Mouse (Mus musculus) urinary bladder, postnatal 25 days (tissue): ENCODE results near the gene Gm44596.
A peak's percentile ranks its signal among the peaks of the same experiment; 100 is the strongest.

Experiments
- DNase-seq: peaks from one replicate; pipeline ENCODE4 v3.0.0; 2022; ENCODE audit warnings: low spot score

The Gm44596 gene

DNA sequence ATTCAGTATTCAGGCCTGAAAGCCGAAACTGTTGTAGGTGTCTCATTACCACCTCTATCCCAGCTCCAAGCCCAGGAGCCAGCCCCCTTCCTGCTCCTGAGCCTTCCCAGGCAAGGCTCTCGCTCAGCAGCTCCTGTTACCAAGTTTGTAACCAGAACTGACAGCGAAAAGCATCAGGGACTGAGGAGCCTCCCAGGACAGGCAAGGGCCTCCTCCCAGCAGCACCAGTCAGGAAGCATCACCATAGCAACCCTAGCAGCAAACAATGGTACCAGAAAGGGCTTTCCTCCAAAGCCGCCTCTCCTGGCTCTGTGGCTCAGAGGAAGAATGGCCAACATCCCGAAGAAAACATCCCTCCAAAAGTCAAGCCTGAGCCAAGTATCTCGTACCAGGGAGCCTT, at the start of gene Gm44596, which contains the start of gene Tex52:
TSS of gene Gm44596 (plus strand) at position 312 of the 400 bp plus-strand sequence.
TSS of gene Tex52 (plus strand) at position 265 of the 400 bp plus-strand sequence.
- DNase-seq = no peak

DNA sequence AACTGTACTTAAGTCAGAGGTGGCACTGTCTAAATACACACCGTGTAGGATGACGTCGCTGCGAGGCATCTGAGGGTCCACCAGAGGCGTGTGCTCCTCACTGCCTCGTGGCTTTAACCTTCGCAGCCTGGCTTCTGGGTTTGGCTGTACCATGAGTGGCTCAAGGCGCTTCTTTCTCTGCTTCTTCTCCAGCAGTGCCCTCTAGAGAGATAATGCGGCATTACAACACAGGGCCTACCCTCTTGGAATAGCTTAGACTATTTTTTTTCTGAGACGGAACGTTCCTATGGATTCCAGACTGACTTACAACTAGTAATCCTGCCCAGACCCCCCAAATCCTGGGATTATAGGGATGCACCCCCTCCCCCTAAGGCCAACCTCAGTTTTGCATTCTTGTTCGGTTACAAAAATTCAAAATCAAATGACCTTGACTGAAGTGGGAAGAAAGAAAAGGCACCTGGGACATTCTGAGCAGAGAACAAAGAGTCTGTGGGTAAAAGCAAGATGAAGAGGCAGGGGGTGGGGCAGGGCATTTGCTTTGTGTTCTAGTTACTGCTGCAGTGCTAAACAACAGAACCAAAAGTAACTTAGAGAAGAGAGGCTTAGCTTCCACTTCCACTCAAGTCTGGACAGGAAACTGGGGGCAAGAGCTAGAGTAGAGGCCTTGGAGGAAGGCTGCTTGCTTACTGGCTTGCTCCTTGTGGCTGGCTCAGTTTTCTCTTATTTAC, 40.7 kb upstream of the Gm44596 start:
- DNase-seq = peak; percentile 68

DNA sequence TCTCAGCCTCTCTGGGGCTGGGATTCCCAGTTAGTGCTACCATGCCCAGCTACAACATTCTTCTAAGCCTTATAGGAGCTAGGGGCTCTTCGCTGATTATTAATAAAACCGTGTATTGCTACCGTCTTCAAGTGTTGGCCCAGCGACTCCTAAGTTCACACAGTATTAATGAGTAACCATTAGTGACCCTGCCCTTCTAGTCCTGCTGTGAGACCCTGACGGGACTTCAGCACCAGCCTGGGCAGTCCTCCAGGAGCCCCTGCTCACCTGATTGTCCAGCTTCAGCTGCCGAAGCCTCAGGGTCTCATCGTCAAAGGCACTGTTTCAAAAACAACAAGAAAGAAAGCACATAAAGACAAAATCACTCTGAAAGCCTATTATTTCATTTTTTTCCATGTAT, 37.8 kb upstream of the Gm44596 start:
- no peak for DNase-seq

DNA sequence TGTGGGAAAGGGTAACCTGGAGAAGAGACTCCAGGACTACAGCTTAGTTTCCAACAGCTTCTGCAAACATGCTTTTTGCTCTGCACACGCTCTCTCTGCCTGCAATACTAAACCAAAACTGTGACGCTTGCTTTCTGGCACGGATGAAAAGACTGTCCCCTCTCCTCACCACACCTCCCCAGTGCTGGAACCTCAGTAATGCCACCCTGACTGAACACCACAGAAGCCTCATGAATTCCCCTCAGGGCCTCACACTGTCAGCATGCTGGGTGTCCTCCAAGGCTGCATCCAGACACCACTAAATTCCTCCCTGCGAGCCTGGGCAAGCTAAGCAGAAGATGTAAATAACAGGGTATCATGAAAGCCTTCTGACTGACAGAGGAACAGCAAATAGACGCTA, 36.4 kb upstream of the Gm44596 start:
- no peak for DNase-seq

DNA sequence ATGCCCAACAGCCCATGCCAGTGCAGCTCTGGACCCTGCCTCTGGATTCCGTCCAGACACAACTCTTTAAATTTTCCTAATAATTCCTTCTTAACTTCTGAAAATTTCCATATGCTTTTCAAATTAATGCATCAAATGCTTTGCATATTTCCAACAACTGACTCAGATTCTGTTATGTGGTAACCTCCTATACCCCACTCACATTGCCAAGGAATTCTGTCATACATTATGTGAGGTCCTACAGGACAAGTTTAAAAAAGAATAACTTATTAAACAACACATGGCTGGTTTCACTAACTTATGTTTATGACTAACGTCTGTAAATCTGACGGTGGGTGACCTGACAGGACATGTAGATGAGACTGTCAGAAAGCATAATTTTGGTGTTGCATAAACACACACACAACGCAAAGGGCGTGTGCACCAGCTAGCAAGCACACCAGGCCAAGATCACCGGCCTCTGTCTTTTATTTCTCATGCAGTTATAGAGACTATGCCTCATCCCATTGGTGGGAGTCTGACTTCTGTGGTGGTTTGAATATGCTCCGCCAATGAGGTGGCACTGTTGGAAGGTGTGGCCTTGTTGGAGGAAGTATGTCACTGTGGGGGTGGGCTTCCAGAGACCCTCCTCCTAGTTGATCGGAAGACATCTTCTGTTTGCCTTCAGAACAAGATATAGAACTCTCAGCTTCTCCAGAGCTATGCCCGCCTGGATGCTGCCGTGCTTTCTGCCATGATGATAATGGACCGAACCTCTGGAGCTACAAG, 33.2 kb upstream of the Gm44596 start:
- no peak for DNase-seq

DNA sequence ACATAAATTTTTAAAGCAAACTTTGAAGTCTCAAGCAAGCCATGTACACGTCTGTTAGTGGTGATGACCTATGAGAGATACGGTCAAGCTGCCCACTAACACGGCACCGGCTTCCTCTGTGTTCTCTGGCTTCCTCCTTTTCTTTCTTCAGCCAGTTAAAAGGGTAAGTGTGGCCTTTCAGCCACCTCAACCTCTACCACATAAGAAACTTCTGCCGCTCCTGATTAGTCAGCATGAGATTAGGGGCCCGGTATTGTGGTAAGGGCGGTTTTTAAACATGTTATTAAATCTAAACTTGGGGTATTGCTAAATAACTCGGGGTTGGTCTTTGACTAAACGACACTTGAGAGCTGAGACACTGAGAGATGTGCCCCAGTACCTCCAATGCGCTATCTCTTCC, 29.7 kb upstream of the Gm44596 start:
- no peak for DNase-seq

DNA sequence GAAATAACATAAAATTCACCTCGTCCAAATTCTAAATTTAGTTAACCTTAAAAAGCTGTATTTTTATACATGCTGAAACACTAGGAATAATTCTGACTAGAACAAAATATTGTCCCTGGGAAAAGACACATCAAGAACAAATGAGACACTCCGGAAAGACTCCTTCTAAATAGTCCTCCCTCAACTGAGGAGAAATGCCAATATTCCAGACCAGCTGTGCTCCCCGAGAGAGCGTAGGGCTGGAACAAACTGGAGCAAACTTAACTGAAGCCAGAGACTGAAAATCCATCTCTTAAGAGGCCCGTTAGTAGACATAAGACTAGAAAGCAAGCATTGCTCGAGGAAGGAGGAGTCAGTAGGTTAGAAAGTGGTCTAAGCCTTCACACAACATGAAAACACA, 28.5 kb upstream of the Gm44596 start:
- no peak for DNase-seq

DNA sequence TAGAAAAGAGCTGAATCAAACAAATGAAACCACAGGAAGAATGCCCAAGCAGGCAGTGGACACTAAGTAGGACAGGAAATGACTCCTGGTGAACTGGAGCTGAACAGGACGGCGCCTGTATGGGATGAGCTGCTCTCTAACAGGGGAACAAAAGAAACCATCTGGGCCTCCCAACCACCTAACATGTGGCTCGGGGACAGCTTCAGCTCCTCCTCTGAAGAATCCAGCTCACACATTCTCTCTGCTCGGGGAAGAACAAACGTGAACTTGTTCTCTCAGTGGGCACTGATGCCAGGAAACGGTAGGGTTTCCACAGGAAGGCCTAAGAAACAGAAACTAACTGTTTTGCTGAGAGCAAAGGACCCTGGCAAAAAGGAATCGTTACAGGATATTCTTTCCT, 25.6 kb upstream of the Gm44596 start:
- DNase-seq = no peak

DNA sequence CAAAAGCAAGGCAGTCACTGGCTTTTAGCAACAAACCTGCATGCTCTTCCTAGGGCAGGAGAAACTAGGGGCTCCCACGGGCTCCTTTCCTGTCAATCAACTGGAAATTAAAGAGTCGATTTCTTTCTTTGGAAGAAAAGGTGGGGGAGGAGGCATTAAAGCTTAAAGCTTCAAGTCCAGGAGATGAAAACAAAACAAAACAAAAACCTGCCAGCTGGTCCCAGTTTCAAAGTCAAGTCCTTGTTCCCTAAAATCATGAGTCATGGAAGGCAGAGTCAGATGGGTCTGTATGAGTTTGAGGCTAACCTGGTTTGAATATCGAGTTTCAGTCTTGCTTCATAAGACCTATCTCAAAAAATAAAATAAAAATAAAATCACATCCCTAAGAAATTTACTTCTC, 21.2 kb upstream of the Gm44596 start:
- no peak for DNase-seq

DNA sequence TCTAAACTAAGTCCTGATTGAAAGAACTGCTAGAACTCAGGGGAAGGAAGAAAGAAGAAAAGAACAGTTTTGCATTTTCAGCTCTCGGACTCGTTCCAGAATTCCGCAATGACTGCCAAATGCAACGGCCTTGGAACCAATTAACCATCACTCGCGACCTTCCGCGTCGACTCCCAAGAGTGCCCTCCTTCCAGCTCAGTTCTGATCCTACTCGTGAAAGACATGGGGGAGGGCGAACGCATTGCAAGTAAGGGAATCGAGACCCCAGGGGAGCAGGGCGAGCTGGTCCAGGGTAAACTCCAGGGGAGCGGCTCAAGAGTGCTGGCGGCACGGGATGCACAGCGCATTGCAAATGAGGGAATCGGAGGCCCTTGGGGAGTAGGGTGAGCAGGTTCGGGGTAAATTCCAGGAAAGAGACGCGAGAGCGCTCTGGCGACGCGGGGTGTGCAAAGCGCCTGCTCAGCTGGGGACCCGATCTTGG, 20.1 kb upstream of the Gm44596 start:
- DNase-seq = peak; percentile 34

DNA sequence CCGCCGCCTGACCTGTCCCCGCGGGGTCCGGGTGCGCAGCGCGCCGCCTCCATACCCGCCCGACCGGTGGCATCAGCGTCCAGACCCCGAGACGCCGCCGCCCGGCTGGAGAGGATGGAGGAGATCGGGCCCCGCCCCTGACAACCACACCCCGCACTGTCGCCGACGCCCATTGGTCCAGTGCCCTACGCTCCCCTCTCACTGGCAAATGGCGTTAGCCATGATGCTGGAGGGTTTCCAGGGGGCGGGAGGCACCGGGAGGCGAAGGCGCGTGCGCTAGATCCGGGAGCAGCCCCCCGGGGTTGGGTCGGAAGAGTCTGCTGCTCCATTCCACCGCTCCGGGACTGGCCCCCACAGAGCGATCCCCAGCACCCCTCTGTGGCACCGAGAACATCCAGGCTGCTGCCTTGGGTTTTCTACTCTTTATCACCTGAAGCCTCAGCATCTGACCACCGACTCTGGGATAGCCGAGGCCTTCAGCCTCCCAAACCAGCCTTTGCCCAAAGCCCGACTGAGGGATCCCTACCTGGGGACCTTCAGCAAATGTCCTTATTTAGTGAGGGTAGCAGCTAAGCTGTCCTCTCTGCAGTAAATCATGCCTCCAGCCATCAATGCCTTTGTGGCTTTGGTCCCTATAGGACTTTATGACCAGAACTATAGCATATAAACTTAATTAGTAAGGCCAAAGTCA, 19.4 kb upstream of the Gm44596 start, which contains the start of gene Tulp3:
TSS of gene Tulp3 (minus strand) at position 126 of the 691 bp plus-strand sequence.
- peak; percentile 92 for DNase-seq

DNA sequence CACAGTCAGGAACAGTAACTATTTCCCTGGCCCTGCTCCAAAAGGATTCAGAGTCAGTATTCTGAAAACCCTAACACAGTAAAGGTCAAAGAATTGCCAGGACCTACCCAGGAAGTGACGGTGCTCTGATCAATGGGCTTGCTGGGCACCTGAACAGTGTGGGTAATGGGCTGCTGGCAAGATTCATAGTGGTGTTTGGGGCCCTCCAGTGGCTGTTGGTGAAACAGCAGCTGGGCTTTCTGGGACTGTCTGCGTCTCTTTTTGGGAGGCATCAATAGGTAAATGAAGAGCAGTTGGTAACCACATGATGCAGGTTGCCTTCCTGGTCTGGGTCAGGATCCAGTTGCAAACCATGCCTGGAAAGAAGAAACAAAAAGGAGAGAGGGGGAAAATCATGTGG, 16.3 kb upstream of the Gm44596 start:
- peak; percentile 59 for DNase-seq

DNA sequence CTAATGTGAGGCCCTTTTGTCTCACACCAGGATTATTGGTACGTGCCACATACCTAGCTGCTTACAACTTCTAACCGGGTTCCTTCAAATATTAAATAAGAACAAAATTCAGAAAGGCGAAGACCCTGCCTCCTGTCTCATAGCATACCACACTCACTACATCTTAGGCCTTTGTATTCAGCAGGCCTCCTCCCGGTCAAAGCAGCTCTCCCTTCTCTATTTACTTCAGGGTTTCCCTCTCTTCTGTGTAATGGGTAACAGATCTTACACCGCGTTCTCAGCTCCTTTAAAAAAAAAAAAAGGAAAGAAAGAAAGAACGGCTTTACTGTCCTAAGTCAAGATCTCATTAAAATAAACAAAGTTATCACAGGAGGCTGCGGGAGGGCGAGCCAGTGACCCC, 13.4 kb upstream of the Gm44596 start:
- DNase-seq = no peak

DNA sequence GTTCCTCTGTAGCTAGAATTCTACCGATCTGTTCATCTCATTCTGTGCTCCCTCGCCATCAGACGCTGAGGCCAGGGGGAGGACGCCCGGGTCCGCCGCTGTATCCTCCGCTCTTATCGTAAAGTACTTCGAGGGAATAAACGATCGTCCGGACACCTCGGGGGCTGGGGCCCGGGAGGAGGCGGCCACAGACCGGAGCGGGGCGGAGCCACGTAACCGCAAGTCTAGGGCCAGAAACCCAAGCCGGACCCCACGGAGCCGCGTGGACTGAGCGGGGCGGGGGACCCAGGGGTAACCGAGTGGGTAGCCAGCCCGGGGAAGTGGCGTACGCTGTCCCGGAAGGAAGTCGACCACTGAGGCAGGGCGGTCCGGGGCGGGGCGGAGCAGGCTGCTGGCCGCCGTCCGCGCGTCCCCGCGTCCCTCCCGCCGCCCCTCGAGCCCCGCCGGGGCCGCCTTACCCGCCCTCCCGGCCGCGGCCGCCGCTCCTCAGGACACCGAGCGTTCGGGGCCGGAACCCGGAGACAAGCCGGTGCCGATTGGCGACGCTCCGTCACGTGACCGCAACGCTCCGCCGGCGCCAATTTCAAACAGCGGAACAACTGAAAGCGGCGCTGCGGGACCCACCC, 12.8 kb upstream of the Gm44596 start, which contains the start of the genes Rhno1 and Foxm1:
TSS of gene Rhno1 (minus strand) at position 531 of the 626 bp plus-strand sequence.
TSS of gene Foxm1 (plus strand) at position 587 of the 626 bp plus-strand sequence.
- DNase-seq = peak; percentile 79

DNA sequence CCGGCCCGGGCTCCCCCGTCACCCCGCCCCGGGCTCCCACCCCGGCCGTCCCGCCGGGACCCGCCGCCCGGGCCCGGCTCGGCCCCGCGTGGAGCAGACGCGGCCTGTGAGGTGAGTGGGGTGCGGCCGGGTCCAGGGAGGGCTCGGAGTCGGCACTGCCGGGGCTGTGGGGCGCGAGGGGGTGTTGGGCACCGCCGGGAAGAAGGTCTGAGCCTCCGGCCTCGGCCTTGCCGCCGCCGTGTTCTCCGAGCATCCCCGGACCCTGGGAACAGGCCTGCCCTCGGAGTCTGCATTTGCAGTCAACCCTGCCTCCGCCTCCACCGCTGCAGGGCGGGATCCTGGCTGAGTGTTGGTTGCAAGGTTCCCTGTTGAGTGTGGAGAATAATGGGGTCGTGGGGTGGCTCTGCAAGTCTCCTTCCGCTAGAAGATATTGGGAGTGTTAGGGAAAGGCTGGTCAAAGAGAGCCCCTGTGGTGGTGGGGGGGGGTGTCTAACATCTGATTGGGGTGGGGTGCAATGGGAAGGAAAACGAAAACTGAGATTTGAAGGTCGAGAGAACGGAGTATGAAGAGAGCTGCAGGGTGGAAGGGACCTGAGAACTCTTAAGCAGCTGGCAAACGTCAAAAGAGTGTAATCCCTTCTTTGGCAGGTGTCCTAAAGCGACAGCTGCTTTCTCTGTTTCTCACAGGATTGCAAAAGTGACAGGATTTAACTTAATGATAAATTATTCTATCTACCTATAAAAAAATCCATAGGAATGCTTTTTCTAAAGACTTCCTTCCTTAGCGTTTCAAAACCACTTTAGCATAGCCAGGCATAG, 12.1 kb upstream of the Gm44596 start:
- DNase-seq = no peak

DNA sequence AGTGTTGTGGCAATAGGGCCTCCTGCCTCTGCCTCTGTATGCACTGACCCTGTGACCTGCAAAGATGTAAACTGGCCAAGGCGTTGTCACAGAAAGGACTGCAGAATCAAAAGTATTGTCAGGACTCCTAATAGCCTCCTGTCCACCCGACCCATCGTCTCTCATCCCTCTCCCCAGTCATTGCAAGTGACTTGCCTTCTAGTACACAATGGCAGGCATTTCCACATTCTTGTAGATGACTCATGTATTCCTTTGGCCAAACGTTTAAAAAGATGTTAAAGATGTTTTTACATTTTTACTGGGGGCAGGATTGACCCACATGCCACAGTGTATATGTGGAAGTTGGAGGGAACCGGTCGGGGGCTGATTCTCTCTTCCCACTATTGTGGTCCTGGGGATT, 10.6 kb upstream of the Gm44596 start:
- no peak for DNase-seq

DNA sequence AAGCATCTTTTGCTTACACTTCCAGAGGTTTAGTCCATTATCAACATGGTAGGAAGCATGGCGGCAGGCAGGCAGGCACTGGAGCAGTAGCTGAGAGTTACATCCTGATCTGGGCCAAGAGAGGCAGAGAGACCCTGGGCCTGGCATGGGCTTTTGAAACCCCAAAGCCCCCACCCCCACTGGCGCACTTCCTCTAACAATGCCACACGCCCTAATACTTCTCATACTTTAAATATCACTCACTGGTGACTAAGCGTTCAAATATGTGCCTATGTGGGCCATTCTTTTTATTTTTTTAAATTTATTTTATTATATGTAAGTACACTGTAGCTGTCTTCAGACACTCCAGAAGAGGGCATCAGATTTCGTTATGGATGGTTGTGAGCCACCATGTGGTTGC, 8.8 kb upstream of the Gm44596 start:
- DNase-seq = no peak

DNA sequence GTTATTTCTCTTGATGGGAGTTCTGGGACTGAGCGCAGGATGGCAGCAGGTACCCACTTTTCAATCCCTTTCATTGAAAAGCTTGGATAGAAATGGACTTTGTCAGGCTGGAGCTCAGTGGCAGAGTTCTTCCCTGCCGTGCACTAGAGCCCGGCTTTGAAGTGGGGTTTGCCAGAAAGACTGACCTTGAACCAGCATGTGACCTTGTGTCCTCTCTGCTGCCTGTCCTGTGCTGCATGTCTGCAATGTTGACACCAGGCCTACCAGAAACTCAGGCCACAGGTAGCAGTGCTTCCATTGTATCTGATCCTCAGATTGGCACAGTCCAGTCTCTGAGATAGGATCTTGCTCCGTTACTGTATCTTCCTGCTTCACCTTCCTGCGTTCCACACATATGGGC, 5.3 kb upstream of the Gm44596 start:
- no peak for DNase-seq

DNA sequence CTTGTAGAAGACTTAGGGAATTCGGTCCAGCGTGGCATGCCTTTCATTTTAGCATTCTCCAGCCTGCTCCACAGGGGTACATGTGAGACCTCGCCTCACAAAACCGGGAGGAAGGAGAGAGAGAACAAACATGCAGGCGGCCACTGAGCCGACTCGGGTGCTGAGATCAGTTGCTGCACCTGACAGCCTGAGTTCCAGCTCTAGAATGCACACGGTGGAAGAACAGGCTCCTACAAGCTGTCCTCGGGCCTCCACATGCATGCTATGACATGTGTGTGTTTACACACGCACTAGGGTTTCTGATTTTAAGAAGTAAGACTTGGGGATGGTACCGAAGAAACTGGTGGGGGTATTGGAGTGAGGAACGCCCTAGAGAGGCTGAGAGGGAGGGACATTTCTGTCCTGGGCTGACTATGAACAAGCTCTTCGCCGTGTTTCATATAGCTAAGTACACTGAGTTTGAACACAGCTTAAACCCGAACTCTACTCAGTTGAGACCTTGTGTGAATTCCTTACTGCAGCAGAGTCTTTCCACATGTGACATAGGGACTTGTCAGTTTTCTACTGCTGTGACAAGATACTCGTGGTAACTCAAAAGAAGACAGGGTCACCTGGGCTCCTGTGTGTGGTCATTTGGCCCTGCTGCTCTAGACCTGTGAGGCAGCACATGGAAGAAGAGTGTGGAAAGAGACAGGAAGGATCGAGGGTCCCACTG, 1.2 kb downstream of the Gm44596 start:
- no peak for DNase-seq

DNA sequence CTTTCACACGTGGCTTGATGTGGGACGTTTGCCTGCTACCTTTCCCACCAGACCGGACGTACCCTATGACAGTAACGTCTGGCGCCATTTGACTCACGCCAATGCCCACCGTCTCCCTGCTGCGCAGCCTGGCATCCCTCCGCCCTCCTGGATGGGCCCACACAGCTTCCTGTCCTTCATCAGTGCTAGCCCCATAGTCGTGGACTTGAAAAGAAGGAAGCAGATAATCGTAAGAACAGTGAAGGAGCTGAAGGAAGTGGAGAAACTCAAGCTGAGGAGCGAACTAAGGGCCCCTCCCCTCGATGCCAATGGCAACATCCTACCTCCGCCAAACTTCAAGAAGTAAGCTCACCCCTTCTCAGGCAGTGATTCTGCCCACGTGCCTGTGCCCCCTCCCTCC, 4.3 kb downstream of the Gm44596 start:
- DNase-seq = no peak
